Mouse (Mus musculus): ENCODE data around the gene Dalrd3. TPM values are rescaled to one million over a fixed set of nuclear protein-coding genes. Genes with fewer than 3 reads are reported as not detected.

The Dalrd3 gene
- polyA plus RNA-seq, 1 experiment from 2014 or later, result 230 TPM

- no peaks in the 10 kb centered on the region for H3K9me3 ChIP-seq (replicated peaks)
- ATAC-seq, result no peak
- no peak overlapping the region for H3K9ac ChIP-seq
- no peaks in the 10 kb centered on the region for H3K27me3 ChIP-seq
- H3K36me3 ChIP-seq (ENCODE audit: poor library complexity, severe bottlenecking), result peaks cover 52% of the 10 kb centered on the region
- no peak overlapping the region for H3K4me2 ChIP-seq
- no peak overlapping the region for H3K4me3 ChIP-seq
- WGBS, result 93% methylated on average over 7 of the region's 7 CpGs
- H3K27ac ChIP-seq, result no peak overlapping the region
- peaks cover 43% of the 10 kb centered on the region for H3K4me1 ChIP-seq
Observed at GRCm38 (mm10) chr9:108564131-108564530, 5.6 kb upstream of the Dalrd3 start.

- 0 out of 2 replicates have a peak, but pooled peaks have one; percentile 0 for ATAC-seq
- Histone ChIP-seq H3K4me3 (peak overlapping the region; percentile 74), H3K4me2 (peak overlapping the region; percentile 97), H3K9me3 (replicated peaks) (no peaks in the 10 kb centered on the region), H3K36me3 (ENCODE audit: poor library complexity, severe bottlenecking) (peaks cover 53% of the 10 kb centered on the region), H3K27me3 (no peaks in the 10 kb centered on the region), H3K9ac (peak overlapping the region; percentile 88), H3K27ac (peak overlapping the region; percentile 98), H3K4me1 (peaks cover 51% of the 10 kb centered on the region)
- WGBS, result 12% methylated on average over 35 of the region's 35 CpGs
Observed at GRCm38 (mm10) chr9:108565881-108566814, 3.5 kb upstream of the Dalrd3 start.

GRCm38 (mm10) chr9:108566815-108567776, 2.6 kb upstream of the Dalrd3 start, which contains the start of gene Ndufaf3:
TSS of gene Ndufaf3 (minus strand) at chr9:108567434.
- Histone ChIP-seq H3K36me3 (ENCODE audit: poor library complexity, severe bottlenecking) (peaks cover 55% of the 10 kb centered on the region), H3K27ac (peak within 1 kb of the TSS; percentile 98), H3K4me3 (peak within 1 kb of the TSS; percentile 74), H3K4me1 (peaks cover 42% of the 10 kb centered on the region), H3K4me2 (peak within 1 kb of the TSS; percentile 97), H3K9me3 (replicated peaks) (no peaks in the 10 kb centered on the region), H3K9ac (peak within 1 kb of the TSS; percentile 88), H3K27me3 (no peaks in the 10 kb centered on the region)
- WGBS, result under 1% methylated on average over 71 of the region's 73 CpGs
- ATAC-seq, result peak; percentile 87

- H3K9me3 ChIP-seq (replicated peaks), result no peaks in the 10 kb centered on the region
- H3K4me3 ChIP-seq, result peak overlapping the region; percentile 74
- H3K36me3 ChIP-seq (ENCODE audit: poor library complexity, severe bottlenecking), result peaks cover 55% of the 10 kb centered on the region
- no peak for ATAC-seq
- H3K27me3 ChIP-seq, result no peaks in the 10 kb centered on the region
- H3K27ac ChIP-seq, result peak overlapping the region; percentile 98
- WGBS, result 10% methylated on average over 18 of the region's 18 CpGs
- peaks cover 42% of the 10 kb centered on the region for H3K4me1 ChIP-seq
- H3K4me2 ChIP-seq, result peak overlapping the region; percentile 97
- peak overlapping the region; percentile 88 for H3K9ac ChIP-seq
Observed at GRCm38 (mm10) chr9:108567931-108568419, 1.7 kb upstream of the Dalrd3 start.

GRCm38 (mm10) chr9:108568511-108568921, 1.2 kb upstream of the Dalrd3 start:
- peaks cover 43% of the 10 kb centered on the region for H3K4me1 ChIP-seq
- H3K27me3 ChIP-seq, result no peaks in the 10 kb centered on the region
- 81% methylated on average over 17 of the region's 17 CpGs for WGBS
- 0 out of 2 replicates have a peak overlapping the region, but pooled peaks have one; percentile 88 for H3K9ac ChIP-seq
- ATAC-seq, result no peak
- no peaks in the 10 kb centered on the region for H3K9me3 ChIP-seq (replicated peaks)
- H3K4me3 ChIP-seq, result peak overlapping the region; percentile 74
- no peak overlapping the region; the same call in 1 of the 2 replicates for H3K27ac ChIP-seq
- H3K36me3 ChIP-seq (ENCODE audit: poor library complexity, severe bottlenecking), result peaks cover 55% of the 10 kb centered on the region
- peak overlapping the region; percentile 97 for H3K4me2 ChIP-seq

GRCm38 (mm10) chr9:108570207-108570896, 666 bp downstream of the Dalrd3 start:
- H3K27me3 ChIP-seq, result no peaks in the 10 kb centered on the region
- H3K4me2 ChIP-seq, result peak overlapping the region; percentile 99
- no peaks in the 10 kb centered on the region for H3K9me3 ChIP-seq (replicated peaks)
- peaks cover 55% of the 10 kb centered on the region for H3K36me3 ChIP-seq (ENCODE audit: poor library complexity, severe bottlenecking)
- no peak; the same call in 1 of the 2 replicates for ATAC-seq
- peak overlapping the region; percentile 62 for H3K4me3 ChIP-seq
- H3K27ac ChIP-seq, result peak overlapping the region; percentile 75
- WGBS, result 2% methylated on average over 40 of the region's 40 CpGs
- peaks cover 61% of the 10 kb centered on the region for H3K4me1 ChIP-seq
- peak overlapping the region; percentile 71 for H3K9ac ChIP-seq

- Histone ChIP-seq H3K27me3 (no peaks in the 10 kb centered on the region), H3K9me3 (replicated peaks) (no peaks in the 10 kb centered on the region), H3K27ac (no peak overlapping the region), H3K4me2 (no peak overlapping the region), H3K36me3 (ENCODE audit: poor library complexity, severe bottlenecking) (peaks cover 59% of the 10 kb centered on the region), H3K9ac (no peak overlapping the region), H3K4me1 (peaks cover 60% of the 10 kb centered on the region), H3K4me3 (no peak overlapping the region)
- 92% methylated on average over 16 of the region's 16 CpGs for WGBS
- no peak for ATAC-seq
Observed at GRCm38 (mm10) chr9:108571401-108571973, 1.8 kb downstream of the Dalrd3 start.

- no peak overlapping the region for H3K27ac ChIP-seq
- no peak overlapping the region for H3K9ac ChIP-seq
- H3K27me3 ChIP-seq, result no peaks in the 10 kb centered on the region
- peaks cover 59% of the 10 kb centered on the region for H3K36me3 ChIP-seq (ENCODE audit: poor library complexity, severe bottlenecking)
- H3K4me3 ChIP-seq, result no peak overlapping the region
- H3K4me2 ChIP-seq, result no peak overlapping the region
- no peak for ATAC-seq
- peaks cover 68% of the 10 kb centered on the region for H3K4me1 ChIP-seq
- no peaks in the 10 kb centered on the region for H3K9me3 ChIP-seq (replicated peaks)
- 85% methylated on average over 10 of the region's 10 CpGs for WGBS
Observed at GRCm38 (mm10) chr9:108572321-108572720, 2.6 kb downstream of the Dalrd3 start.

- WGBS, result 52% methylated on average over 24 of the region's 26 CpGs
- H3K4me1 ChIP-seq, result peaks cover 64% of the 10 kb centered on the region
- no peaks in the 10 kb centered on the region for H3K27me3 ChIP-seq
- 0 out of 2 replicates have a peak overlapping the region, but pooled peaks have one; percentile 19 for H3K9ac ChIP-seq
- H3K4me2 ChIP-seq, result peak overlapping the region; percentile 8
- H3K27ac ChIP-seq, result no peak overlapping the region
- no peaks in the 10 kb centered on the region for H3K9me3 ChIP-seq (replicated peaks)
- no peak overlapping the region for H3K4me3 ChIP-seq
- no peak for ATAC-seq
- H3K36me3 ChIP-seq (ENCODE audit: poor library complexity, severe bottlenecking), result peaks cover 59% of the 10 kb centered on the region
Observed at GRCm38 (mm10) chr9:108573774-108574690, 4.3 kb downstream of the Dalrd3 start.

GRCm38 (mm10) chr9:108574921-108575320, 5.2 kb downstream of the Dalrd3 start:
- H3K36me3 ChIP-seq (ENCODE audit: poor library complexity, severe bottlenecking), result peaks cover 59% of the 10 kb centered on the region

More at GRCm38 (mm10) chr9:108574921-108575320, 5.2 kb downstream of the Dalrd3 start:
- Histone ChIP-seq H3K9me3 (replicated peaks) (no peaks in the 10 kb centered on the region), H3K4me2 (peak overlapping the region; percentile 8; the same call in 1 of the 2 replicates), H3K4me3 (no peak overlapping the region), H3K27me3 (no peaks in the 10 kb centered on the region), H3K9ac (no peak overlapping the region), H3K4me1 (peaks cover 67% of the 10 kb centered on the region), H3K27ac (no peak overlapping the region)
- WGBS, result 90% methylated on average over 12 of the region's 12 CpGs
- ATAC-seq, result no peak

Measured in forebrain, embryonic 13.5 days (tissue).